Mouse (Mus musculus) liver, embryonic 14.5 days (tissue): Measurements from ENCODE around the gene Pld1.

Experiments
- CTCF ChIP-seq: IDR thresholded peaks from 2 replicates; pipeline ENCODE4 v1.5.1; 2016; ENCODE audit warnings: antibody characterized with exemption, low read depth, control low read depth
- EP300 ChIP-seq: IDR thresholded peaks from 2 replicates; pipeline ENCODE4 v1.6.1; 2016; ENCODE audit warnings: antibody characterized with exemption, low read depth

GRCm38 (mm10) chr3:27937144-27938110 lies 1.1 kb upstream of the Pld1 start:
- TF ChIP-seq CTCF, result no peak
- TF ChIP-seq EP300, result no peak
